Mouse (Mus musculus) embryo, embryonic 11.5 days (tissue): ENCODE data around the gene Aldh8a1.

Source experiments
- DNase-seq: peaks from one replicate; pipeline ENCODE4 v3.0.0-alpha.2; 2012; ENCODE audit warnings: low read depth, low spot score

The Aldh8a1 gene

DNA sequence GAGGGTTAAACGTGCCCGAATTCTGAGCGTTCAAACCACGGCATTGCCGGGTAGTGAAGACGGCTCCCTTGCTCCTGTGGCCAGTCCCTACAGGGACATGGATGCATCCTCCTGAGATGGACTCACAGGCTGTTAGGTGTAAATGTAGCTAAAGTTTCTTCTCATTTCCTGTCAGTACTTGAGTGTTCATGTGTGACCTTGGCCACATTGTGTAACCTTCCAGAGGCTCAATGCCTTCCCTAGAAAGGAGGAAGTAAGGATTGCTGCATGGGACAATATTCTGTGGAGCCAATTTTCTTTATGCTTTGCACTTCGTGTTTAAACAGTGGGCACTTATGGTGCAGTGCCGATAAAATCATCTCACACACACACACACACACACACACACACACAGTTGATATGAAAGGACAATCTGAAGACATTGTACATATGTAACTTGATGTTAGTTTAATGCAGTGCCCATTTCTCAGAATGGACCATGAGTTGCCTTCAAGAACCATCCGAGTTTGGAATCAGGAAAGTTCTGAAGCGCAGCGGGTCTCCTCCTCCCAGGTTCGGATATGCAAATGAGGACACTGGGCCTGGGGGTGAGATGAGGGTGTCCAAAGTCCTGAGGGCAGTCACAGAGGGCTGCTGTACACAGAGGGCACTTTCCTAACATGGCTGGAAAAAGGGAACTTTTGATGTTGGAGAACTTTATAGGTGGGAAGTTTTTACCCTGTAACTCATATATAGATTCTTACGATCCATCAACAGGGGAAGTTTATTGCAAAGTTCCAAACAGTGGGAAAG, at the start of gene Aldh8a1:
Gene Aldh8a1, plus strand, starts transcription at position 610 of the 792 bp plus-strand sequence.
- no peak for DNase-seq

- DNase-seq, result no peak
Observed at GRCm38 (mm10) chr10:21327605-21328135, 49.4 kb upstream of the Aldh8a1 start.

DNA sequence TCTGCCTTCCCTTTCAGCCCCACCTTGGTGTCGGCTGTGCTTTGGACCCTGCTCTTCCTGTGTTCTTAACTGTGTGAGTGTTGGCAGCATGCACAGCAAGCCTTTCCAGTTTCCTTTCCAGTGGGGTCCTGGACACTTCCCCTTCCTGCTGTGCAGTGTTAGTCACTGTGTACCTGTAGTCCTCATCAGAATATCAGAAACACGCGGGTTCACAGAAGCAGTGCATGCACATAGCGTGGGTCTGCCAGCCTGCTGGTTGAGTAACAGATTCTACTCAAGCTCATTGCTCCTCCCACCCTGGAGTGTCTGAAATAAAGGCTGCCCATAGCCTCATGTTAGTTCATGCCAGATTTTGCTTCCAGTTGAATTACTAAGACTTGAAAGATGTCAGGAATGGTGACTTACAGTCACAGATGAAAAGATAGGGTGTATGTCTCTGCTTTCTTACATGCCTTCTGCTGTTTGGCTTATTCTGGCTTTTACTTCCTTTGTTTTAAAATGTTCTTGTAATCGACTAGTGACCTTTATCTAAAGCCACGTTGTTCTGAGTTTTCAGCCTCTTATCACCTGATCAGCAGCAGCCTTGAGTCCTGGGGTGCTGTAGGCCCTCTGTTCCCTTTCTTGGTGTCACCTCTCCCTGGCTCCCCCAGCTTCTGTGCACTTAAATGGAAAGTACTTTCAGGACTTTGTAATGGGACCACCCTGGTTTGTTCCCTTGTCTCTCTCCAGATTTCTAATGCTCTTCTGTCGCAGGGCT, 42.6 kb upstream of the Aldh8a1 start:
- DNase-seq, result no peak

DNA sequence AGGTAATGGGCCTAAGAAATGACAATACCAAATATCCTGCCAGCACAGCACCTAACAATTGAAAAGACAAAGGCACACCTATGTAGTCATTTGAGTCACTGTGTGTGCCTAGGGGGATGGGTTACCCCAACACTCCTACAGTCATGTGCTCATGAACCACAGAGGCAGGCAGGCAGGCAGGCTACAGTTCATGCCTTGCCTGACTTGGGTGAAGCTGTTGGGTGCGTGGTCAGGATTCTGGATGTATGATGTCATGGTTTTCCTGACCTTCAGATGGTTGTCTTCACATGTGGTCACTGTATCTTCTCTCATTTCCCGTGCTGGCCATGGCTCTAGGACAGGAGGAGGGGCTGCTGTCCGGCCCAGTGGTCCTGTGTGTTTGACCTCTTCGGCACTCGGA, 41.6 kb upstream of the Aldh8a1 start:
- no peak for DNase-seq

GRCm38 (mm10) chr10:21337191-21337590, 39.9 kb upstream of the Aldh8a1 start:
- peak; percentile 1 for DNase-seq

- no peak for DNase-seq
Observed at GRCm38 (mm10) chr10:21341706-21342105, 35.4 kb upstream of the Aldh8a1 start.

GRCm38 (mm10) chr10:21342331-21343005, 34.6 kb upstream of the Aldh8a1 start:
- no peak for DNase-seq

DNA sequence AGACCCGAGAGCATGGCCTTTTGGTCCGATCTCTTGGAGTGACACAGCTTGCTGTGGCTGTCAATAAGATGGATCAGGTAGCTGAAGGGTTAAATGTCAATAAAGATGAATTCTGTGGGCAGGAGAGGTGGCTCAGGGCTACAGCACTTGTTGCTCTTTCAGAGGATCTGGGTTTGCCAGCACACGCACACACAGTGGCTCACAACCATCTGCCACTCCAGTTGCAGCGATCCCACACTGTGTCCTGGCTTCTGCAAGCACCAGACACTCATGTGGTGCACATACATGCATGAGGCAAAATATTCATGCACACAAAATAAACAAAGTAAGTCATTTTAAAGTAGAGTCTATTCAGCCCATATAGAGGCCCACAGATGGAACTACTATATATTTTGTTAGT, 29.8 kb upstream of the Aldh8a1 start:
- no peak for DNase-seq

DNA sequence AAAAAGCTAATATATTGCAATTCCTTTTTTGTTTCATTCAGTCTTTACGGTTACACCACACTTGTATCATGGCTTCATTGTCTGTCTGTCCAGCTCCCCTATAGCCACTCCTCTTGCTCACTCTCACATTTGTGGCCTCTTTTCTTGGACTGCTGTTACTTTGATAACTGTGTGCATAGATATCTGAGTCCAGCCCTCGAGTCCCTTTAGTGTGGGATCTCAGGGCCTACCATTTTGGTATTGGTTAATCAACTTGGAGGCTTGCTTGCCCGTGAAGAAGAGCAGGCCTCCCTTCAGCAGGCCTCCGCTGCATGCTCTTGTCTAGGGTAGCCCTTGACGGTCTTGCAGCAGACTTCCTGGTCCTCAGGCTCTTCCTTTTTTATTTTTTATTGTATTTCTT, 27.6 kb upstream of the Aldh8a1 start:
- no peak for DNase-seq

DNA sequence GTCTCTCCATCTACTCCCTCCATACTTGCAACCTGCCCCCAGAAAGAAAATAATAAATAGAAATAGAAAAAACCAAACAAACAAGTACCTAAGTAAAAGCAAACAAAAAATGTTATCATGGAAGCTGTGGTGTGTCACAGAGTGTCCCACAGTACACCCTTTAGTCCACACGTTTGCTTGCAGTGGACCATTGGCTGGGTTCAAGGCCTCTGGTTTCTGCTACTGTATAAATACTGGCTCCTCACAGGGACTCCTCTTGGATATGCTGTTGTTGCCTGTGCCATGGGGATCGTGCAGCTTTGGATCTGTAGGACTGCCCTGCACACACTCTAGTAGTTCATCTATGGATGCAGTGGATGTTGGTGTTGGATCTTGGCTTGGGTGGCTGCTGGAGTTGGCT, 27.1 kb upstream of the Aldh8a1 start:
- DNase-seq, result no peak

DNA sequence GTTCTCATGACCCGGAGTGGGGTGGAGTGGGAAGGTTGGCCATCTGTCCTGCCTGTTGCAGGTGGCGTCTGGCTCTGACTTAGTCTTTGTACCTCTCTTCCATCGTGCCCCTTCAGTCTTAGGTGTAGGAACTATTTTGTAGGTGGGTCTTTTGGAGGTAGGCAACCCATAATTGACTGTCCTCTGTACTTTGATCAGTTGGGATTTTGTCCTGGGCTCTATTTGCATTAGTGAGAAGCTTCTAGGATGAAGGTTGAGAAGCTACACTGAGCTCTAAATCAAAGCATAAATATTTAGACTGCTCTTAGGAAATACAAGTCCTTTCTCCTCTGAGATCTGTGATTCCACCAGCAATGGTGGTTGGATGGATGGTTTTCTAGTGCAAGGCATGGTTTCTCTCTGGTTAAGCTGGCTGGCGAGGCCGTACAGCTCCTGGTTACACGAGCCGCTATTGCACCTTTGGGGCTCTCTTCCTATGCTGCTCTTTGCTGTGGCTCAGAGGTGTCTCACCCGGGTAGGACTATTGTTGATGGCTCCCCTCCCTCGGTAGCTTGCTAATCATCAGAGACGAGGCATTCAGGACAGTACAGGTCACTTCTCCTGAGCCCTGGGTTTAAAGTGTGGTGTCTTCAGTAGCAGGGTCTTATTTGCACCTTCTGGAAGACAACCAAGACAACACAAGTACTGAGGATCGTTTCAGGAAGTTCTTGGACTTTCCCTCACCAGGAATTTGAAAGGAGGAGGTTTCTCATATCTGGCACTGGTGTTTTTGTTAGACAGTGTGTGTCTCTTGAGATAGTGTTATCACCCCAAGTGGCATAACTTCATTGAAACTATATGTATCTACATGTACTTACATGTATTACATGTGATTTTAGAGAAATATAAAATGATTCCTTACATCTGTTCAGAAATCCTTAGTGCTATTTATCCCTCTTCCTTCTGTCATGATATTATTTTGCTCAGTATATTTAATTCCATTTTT, 26.3 kb upstream of the Aldh8a1 start:
- DNase-seq, result no peak

GRCm38 (mm10) chr10:21351766-21352165, 25.3 kb upstream of the Aldh8a1 start:
- no peak for DNase-seq

DNA sequence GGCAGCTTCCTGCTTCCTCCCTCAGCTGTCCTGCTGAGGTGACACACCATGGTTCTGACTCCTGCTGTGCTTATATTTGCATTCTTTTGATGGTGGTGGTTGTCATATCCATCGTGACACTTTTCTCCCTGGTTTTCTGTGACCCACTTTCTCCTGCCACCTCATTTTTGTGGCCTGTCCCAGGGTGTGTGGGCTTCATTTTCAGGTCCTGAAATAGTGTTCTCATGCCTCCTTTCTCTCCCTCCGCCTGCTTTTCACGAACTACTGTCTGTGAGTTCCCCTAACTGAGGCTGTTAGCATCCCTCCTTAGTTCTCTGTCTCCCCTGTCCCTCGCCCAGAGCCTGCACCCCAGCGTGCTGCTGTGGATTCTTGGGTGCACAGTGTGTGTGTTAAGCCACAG, 23.2 kb upstream of the Aldh8a1 start:
- DNase-seq, result no peak

GRCm38 (mm10) chr10:21354506-21354905, 22.6 kb upstream of the Aldh8a1 start:
- DNase-seq, result no peak

DNA sequence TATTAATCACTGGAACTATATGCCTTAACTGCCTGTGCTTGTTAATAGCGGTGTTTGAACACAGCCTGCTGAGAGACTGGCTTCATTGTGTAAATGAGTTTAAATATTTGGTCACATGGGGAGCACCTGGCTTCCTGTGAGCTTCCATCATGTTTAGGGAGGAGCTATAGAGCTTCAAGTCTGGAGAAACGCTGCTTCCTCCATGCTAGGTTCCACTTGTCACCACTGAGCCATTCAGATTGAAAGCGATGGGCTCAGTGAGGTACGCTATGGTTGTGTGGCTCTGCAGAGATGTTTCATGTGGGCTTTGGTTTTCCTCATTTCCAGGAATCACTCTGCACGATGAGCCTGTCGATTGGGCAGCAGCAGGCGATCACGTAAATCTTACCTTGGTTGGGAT, 19.1 kb upstream of the Aldh8a1 start:
- no peak for DNase-seq

DNA sequence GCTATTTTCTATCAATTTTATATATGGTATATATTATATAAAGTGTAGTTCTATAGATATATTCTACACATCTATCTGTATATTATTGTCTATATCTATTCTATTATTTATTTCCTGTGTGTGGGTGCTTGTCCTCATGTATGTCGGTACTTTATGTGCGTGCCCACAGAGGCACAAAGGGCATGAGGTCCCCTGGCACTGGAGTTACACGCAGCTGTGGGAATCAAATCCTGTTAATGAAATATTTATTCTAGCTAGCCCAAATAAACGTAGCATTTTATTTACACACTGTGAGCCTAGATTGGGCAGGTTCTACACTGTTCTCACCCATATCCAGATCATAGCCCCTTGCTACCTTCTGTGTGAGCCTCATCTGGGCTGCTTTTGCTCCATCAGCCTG, 18.0 kb upstream of the Aldh8a1 start:
- no peak for DNase-seq

- no peak for DNase-seq
Observed at GRCm38 (mm10) chr10:21361871-21362270, 15.2 kb upstream of the Aldh8a1 start.

- DNase-seq, result no peak
Observed at GRCm38 (mm10) chr10:21363297-21363696, 13.8 kb upstream of the Aldh8a1 start.

DNA sequence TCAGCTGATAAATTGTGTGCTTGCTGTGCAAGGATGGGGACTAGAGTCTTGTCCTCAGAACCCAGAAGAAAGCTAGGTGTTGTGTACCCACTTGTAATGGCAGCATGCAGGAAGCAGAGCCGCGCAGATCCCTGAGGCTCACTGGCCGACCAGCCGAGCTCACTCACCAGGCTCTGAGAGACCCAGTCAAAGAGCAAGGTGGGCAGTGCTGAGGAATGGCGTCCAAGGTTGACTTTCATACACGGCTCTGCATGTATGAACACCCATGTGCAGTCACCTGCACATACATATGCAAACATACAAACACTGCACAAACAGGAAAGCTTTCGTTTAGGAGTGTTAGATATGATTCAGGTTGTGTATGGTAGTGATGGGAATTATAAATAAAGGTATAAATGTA, 12.1 kb upstream of the Aldh8a1 start:
- no peak for DNase-seq

DNA sequence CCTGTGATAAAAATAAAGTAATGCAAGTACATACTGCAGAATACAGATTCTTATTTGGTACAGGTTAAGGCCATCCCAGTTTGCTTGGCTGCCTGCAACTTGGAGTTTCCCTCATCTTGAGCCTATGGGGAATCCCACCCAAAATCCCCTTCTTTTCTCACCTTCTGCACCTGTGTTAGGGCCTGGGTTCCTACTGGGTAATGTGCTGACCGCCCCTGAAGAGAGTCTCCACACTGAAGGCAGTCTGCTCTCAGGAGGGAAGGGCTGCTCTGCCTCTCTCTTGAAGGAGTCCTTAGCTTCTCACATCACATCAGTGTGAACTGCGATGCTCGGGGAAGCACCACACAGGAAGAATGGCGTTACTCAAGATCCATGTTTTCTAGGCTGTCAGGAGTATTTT, 11.2 kb upstream of the Aldh8a1 start:
- DNase-seq, result no peak

GRCm38 (mm10) chr10:21366471-21366870, 10.6 kb upstream of the Aldh8a1 start:
- DNase-seq, result no peak
